Mouse (Mus musculus) kidney, postnatal 4 days (tissue): ENCODE data around the gene Nupr1.

Source experiments
- DNase-seq, 2 experiments: peaks; one replicate each; pipeline ENCODE4 v3.0.0; 2021; ENCODE audit warnings: mixed read lengths in 2 of 2

Gene Nupr1

GRCm38 (mm10) chr7:126630824-126631518 lies at the start of gene Nupr1:
Gene Nupr1 (minus strand): TSS chr7:126630861.
- DNase-seq, result no peak

- DNase-seq, result no peak
Measured at GRCm38 (mm10) chr7:126679683-126680082, 49.0 kb upstream of the Nupr1 start.

GRCm38 (mm10) chr7:126678545-126679341 lies 48.1 kb upstream of the Nupr1 start:
- no peak for DNase-seq

GRCm38 (mm10) chr7:126676631-126677220 lies 46.1 kb upstream of the Nupr1 start:
- no peak for DNase-seq

- peak in 1 of 2 experiments; percentile 37 for DNase-seq
Measured at GRCm38 (mm10) chr7:126676207-126676606, 45.5 kb upstream of the Nupr1 start, which contains the start of gene Sult1a1. Gene Sult1a1 (minus strand): TSS chr7:126676432.

GRCm38 (mm10) chr7:126675104-126675503 lies 44.4 kb upstream of the Nupr1 start:
- no peak for DNase-seq

- DNase-seq, result no peak
Measured at GRCm38 (mm10) chr7:126672111-126672510, 41.5 kb upstream of the Nupr1 start.

- no peak for DNase-seq
Measured at GRCm38 (mm10) chr7:126670152-126670551, 39.5 kb upstream of the Nupr1 start.

GRCm38 (mm10) chr7:126668452-126668851 lies 37.8 kb upstream of the Nupr1 start:
- DNase-seq, result no peak

- no peak for DNase-seq
Measured at GRCm38 (mm10) chr7:126667495-126668090, 36.9 kb upstream of the Nupr1 start.

- DNase-seq, result peak in 1 of 2 experiments; percentile 36
Measured at GRCm38 (mm10) chr7:126665269-126665668, 34.6 kb upstream of the Nupr1 start.

GRCm38 (mm10) chr7:126663646-126664045 lies 33.0 kb upstream of the Nupr1 start:
- no peak for DNase-seq

GRCm38 (mm10) chr7:126659771-126660170 lies 29.1 kb upstream of the Nupr1 start:
- no peak for DNase-seq

GRCm38 (mm10) chr7:126657522-126657921 lies 26.9 kb upstream of the Nupr1 start:
- DNase-seq, result no peak

GRCm38 (mm10) chr7:126655695-126656094 lies 25.0 kb upstream of the Nupr1 start:
- DNase-seq, result no peak

GRCm38 (mm10) chr7:126653991-126654390 lies 23.3 kb upstream of the Nupr1 start:
- no peak for DNase-seq

- DNase-seq, result no peak
Measured at GRCm38 (mm10) chr7:126650852-126651251, 20.2 kb upstream of the Nupr1 start.

GRCm38 (mm10) chr7:126649231-126650051 lies 18.8 kb upstream of the Nupr1 start, which contains the start of gene Sgf29:
Gene Sgf29 (plus strand): TSS chr7:126649309.
- peak; percentile 96 to 97 for DNase-seq

GRCm38 (mm10) chr7:126648486-126648885 lies 17.8 kb upstream of the Nupr1 start:
- DNase-seq, result no peak

- no peak for DNase-seq
Measured at GRCm38 (mm10) chr7:126645708-126646107, 15.0 kb upstream of the Nupr1 start.

GRCm38 (mm10) chr7:126644914-126645313 lies 14.3 kb upstream of the Nupr1 start:
- no peak for DNase-seq

- no peak for DNase-seq
Measured at GRCm38 (mm10) chr7:126644345-126644744, 13.7 kb upstream of the Nupr1 start.
